Mouse (Mus musculus): ENCODE results near the gene Tubb2a.

DNA sequence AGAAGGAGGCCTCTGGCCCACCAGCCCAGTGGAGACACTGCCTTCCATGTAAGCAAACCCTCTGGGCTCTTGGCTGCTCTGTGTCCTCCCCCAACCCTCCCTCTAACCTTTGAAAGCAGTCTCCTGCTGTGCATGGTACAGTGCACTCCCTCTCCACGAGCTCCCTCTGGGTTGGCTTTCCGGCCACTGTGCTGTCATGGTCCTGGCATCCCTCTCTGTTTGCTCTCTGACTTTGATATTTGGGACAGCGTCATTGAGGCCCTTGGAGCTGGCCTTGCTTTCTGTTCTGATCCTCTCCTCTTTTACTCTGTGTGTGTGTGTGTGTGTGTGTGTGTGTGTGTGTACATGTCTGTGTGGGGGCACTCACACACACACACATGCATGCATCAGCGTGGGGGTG lies 23.4 kb downstream of the Tubb2a start:
- TF ChIP-seq EP300 (IDR thresholded peaks at IDR 0.05; ENCODE audit: insufficient read depth, low read depth, low read length): no peak
- TF ChIP-seq CTCF (IDR thresholded peaks at IDR 0.05; ENCODE audit: low read depth, low read length): no peak
- no peak for TF ChIP-seq POLR2A (IDR thresholded peaks at IDR 0.05; ENCODE audit: insufficient read depth, low read length)
